Mouse (Mus musculus) stomach, postnatal 0 days (tissue): Measurements from ENCODE around the gene Ccdc63. TPM values are rescaled to one million over a fixed set of nuclear protein-coding genes. Genes with fewer than 3 reads are reported as not detected.

ENCODE experiments used
- ATAC-seq: fragments of 200-750 bp; cut with Nextera tagmentation; 2 replicates; pipeline ENCODE4 v1.8.0; 2017; ENCODE audit not compliant: low FRiP score, low TSS enrichment
- DNase-seq: peaks from one replicate; pipeline ENCODE4 v3.0.0-alpha.2; 2016; ENCODE audit warnings: low spot score
- H3K27ac ChIP-seq: fragments of 300-500 bp; sonication (generic); replicated peaks from 2 replicates; pipeline ENCODE4 v1.5.1; 2014; ENCODE audit warnings: mild to moderate bottlenecking, control low read depth
- H3K27me3 ChIP-seq: fragments of 300-500 bp; sonication (generic); 2 replicates; pipeline ENCODE4 v1.6.1; 2014; ENCODE audit warnings: low read length; ENCODE audit not compliant: control insufficient read depth, insufficient read depth
- H3K36me3 ChIP-seq: fragments of 300-500 bp; sonication (generic); 2 replicates; pipeline ENCODE4 v1.6.1; 2014; ENCODE audit warnings: low read length, mixed read lengths; ENCODE audit not compliant: control insufficient read depth, insufficient read depth
- H3K4me1 ChIP-seq: fragments of 300-500 bp; sonication (generic); replicated peaks from 2 replicates; pipeline ENCODE4 v1.6.1; 2014; ENCODE audit warnings: antibody characterized with exemption; ENCODE audit not compliant: control insufficient read depth, insufficient read depth
- H3K4me2 ChIP-seq: fragments of 300-500 bp; sonication (generic); replicated peaks from 2 replicates; pipeline ENCODE4 v1.6.1; 2014; ENCODE audit warnings: low read depth, mild to moderate bottlenecking, control low read depth, moderate library complexity
- H3K4me3 ChIP-seq: fragments of 300-500 bp; sonication (generic); 2 replicates; pipeline ENCODE4 v1.5.1; 2014; ENCODE audit warnings: low read depth, low read length, control low read depth
- H3K9ac ChIP-seq: fragments of 300-500 bp; sonication (generic); 2 replicates; pipeline ENCODE4 v1.6.1; 2014; ENCODE audit warnings: mild to moderate bottlenecking, low read length, control low read depth, mixed read lengths
- H3K9me3 ChIP-seq: fragments of 300-500 bp; sonication (generic); 2 replicates; pipeline ENCODE4 v1.6.1; 2016; ENCODE audit warnings: low read length; ENCODE audit not compliant: control insufficient read depth
- CTCF ChIP-seq: IDR thresholded peaks from 2 replicates; pipeline ENCODE4 v1.5.1; 2016; ENCODE audit warnings: antibody characterized with exemption, low read depth, mild to moderate bottlenecking, moderate library complexity
- EP300 ChIP-seq: optimal IDR thresholded peaks from 2 replicates; pipeline ENCODE3; 2016; ENCODE audit warnings: antibody characterized with exemption
- WGBS: fragments of 180-500 bp; shearing (Covaris S2); extraction: QIAGEN DNeasy Blood & Tissue Kit; methylation state at CpG from one replicate; pipeline ENCODE4 v1.1.7; 2014; 5-methylcytosine and 5-hydroxymethylcytosine counted together
- polyA plus RNA-seq: library from polyadenylated mRNA; unstranded; fragments of >200 nt; fragmentation: Nextera tagmentation; extraction: Ambion mirVana; gene quantifications from 2 replicates; pipeline ENCODE4 v1.2.1, GENCODE M21; 2015

The Ccdc63 gene
- polyA plus RNA-seq, 1 experiment from 2014 or later: 0.07 TPM

- ATAC-seq: no peak
- 51% methylated on average over 3 of the region's 3 CpGs for WGBS
- no peak for DNase-seq
- Histone ChIP-seq H3K9ac (no peak overlapping the region), H3K4me1 (no peaks in the 10 kb centered on the region), H3K36me3 (no peaks in the 10 kb centered on the region), H3K27ac (no peak overlapping the region), H3K9me3 (no peaks in the 10 kb centered on the region), H3K4me2 (no peak overlapping the region), H3K27me3 (no peaks in the 10 kb centered on the region), H3K4me3 (no peak overlapping the region)
- TF ChIP-seq EP300 (no peak), CTCF (peak; percentile 50)
Observed at GRCm38 (mm10) chr5:122075736-122076135, 64.9 kb downstream of the Ccdc63 start.

DNA sequence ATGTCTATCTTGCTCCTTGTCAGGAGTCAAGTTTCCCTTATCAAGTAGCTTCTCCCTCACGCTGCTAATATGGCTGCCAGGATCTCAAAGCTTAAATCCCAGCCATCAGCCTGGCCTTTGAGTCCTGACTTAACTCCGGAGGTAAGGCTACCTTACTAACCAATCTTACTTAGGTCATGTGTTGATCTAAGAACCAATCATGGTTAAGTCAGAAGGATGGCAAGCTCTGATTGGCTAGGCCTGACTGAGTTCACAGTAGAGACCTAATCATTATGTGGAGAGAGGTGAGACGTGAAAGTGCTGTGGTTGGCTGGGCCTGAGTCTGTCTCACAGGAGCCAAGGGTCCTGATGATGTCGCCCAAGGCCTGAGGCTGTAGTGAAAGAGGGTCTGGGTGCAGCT, 68.6 kb downstream of the Ccdc63 start:
- Histone ChIP-seq H3K9me3 (no peaks in the 10 kb centered on the region), H3K27me3 (no peaks in the 10 kb centered on the region), H3K27ac (no peak overlapping the region), H3K36me3 (no peaks in the 10 kb centered on the region), H3K4me3 (no peak overlapping the region), H3K4me1 (no peaks in the 10 kb centered on the region), H3K4me2 (no peak overlapping the region), H3K9ac (no peak overlapping the region)
- ATAC-seq (no peak), DNase-seq (no peak)
- whole genome bisulfite sequencing: 80% methylated on average over 4 of the region's 4 CpGs
- TF ChIP-seq CTCF (no peak), EP300 (no peak)

DNA sequence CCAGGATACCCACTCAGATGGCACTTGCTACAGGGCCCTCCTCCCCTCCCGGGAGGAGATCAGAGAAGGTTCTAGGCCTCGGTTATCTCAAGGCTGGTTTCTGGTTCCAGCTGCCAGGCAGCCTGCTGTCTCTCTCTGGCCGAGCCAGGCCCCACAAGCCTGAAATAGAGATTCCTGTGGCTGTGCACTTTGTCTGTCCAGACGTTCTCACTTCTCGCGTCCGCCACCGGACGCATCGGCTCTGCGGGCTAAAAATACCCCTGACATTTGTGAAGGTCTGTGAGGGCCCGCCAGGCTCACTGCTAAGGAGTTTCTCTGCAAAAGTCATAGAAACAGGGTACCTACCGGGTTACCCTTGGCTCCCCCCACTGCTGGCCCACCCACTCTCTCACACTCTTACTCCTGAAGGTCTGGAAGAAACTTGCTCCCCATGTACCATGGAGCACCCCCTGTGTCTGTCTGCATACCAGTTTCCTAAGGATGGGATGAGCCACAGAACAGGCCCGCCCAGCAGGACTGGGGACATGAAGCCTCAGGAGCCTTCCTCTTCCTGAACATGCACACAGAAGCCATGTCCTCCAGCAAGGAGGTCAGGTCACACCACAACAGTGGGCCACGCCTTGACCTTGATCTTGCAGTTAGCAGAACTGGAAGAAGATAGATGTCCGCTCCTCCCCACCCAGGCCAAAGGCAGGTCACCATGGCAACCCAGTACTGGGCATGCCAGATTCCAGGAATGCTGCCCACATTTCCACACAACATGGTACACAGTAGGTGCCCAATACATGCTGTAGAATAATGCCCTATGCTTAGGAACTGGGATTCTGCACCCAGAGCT, 69.4 kb downstream of the Ccdc63 start:
- no peaks in the 10 kb centered on the region for H3K27me3 ChIP-seq
- no peaks in the 10 kb centered on the region for H3K9me3 ChIP-seq
- no peak overlapping the region for H3K4me2 ChIP-seq
- H3K36me3 ChIP-seq: no peaks in the 10 kb centered on the region
- TF ChIP-seq CTCF (no peak), EP300 (no peak)
- ATAC-seq (0 out of 2 replicates have a peak, but pooled peaks have one; percentile 27), DNase-seq (no peak)
- 66% methylated on average over 16 of the region's 16 CpGs for WGBS
- no peak overlapping the region for H3K4me3 ChIP-seq
- H3K9ac ChIP-seq: no peak overlapping the region
- no peak overlapping the region; the same call in 1 of the 2 replicates for H3K27ac ChIP-seq
- no peaks in the 10 kb centered on the region for H3K4me1 ChIP-seq

- Histone ChIP-seq H3K9me3 (no peaks in the 10 kb centered on the region), H3K4me3 (no peak overlapping the region), H3K9ac (no peak overlapping the region), H3K4me1 (no peaks in the 10 kb centered on the region), H3K27me3 (no peaks in the 10 kb centered on the region), H3K4me2 (no peak overlapping the region), H3K27ac (no peak overlapping the region), H3K36me3 (no peaks in the 10 kb centered on the region)
- DNase-seq (no peak), ATAC-seq (no peak)
- WGBS: 73% methylated on average over 13 of the region's 13 CpGs
- TF ChIP-seq CTCF (no peak), EP300 (no peak)
Observed at GRCm38 (mm10) chr5:122068563-122068962, 72.1 kb downstream of the Ccdc63 start.

DNA sequence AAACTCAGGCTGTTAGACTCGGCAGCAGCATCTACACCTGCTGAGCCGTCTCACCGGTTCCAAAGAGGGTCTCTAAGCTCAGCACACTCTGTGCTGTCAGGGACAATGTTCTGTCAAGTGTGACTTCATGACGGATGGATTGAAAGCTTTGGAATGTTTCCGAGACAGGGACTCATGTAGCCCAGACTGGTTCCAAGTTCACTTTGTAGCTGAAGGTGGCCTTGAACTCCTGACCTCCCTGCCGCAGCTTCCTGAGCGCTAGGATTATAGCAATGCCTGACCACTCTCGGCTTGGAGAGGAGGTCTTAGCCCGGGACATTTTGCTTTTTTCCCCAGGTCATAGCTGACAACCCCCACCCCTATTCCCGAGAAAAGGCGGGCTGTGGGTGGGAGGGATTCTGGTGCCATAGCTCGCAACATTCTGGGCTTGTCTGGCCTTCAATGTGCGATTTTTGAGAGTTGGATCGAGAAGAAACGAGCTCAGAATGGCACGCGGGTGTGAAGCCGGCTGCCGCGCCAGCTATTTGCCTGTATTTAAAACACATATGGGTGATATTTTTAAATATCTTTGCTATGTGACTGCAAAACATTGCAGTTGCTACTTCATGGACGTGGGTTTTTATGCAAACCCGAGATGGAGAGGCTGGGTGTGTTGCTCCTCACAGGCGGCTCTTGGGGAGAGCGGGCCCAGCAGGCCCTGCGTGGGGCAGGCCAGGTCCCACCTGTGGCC, 77.3 kb downstream of the Ccdc63 start:
- ATAC-seq: no peak
- Histone ChIP-seq H3K4me1 (no peaks in the 10 kb centered on the region), H3K9me3 (no peaks in the 10 kb centered on the region), H3K27ac (no peak overlapping the region), H3K9ac (no peak overlapping the region), H3K4me3 (no peak overlapping the region), H3K36me3 (no peaks in the 10 kb centered on the region), H3K27me3 (no peaks in the 10 kb centered on the region), H3K4me2 (no peak overlapping the region)
- no peak for TF ChIP-seq EP300
- TF ChIP-seq CTCF: no peak
- WGBS: 70% methylated on average over 25 of the region's 25 CpGs
- no peak for DNase-seq

DNA sequence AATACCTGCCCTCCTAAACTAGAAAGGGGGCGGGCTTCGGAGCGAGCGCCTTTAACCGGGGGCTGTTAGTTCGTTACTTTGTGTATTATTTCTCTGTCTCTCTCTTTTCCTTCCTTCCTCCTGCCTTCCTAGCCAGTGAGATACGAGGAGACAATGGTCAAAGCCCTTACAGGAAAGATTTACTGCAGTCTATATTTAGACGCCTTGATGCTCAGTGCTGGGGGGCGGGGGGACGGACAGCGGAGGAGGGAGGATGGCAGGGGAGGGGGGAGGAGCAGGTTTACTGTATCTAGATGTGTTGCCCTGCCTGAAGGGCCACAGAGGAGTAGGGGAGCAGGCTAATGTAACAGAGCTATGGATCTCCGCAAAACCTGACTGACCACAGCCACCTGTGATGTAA, 78.1 kb downstream of the Ccdc63 start:
- Histone ChIP-seq H3K4me2 (no peak overlapping the region), H3K27me3 (no peaks in the 10 kb centered on the region), H3K9ac (no peak overlapping the region), H3K27ac (no peak overlapping the region), H3K36me3 (no peaks in the 10 kb centered on the region), H3K4me1 (no peaks in the 10 kb centered on the region), H3K9me3 (no peaks in the 10 kb centered on the region), H3K4me3 (no peak overlapping the region)
- 24% methylated on average over 11 of the region's 12 CpGs for WGBS
- TF ChIP-seq CTCF (no peak), EP300 (no peak)
- DNase-seq: no peak
- no peak for ATAC-seq
